Mouse (Mus musculus) CH12.LX (cell line): ENCODE measurements at regions not wholly inside any gene's neighbourhood (a gene's known extent, or its start where the extent isn't known, plus 50 kb on each side); places are given as distances from the start of the nearest gene placed in this dataset.
A peak's percentile ranks its signal among the peaks of the same experiment; 100 is the strongest.

Experiments used
- DNase-seq: peaks from one replicate; pipeline ENCODE4 v3.0.0-alpha.2; 2013; ENCODE audit errors: extremely low read depth
- H3K27ac ChIP-seq: 2 replicates; pipeline ENCODE4 v1.5.1; 2012; ENCODE audit warnings: low read depth, mild to moderate bottlenecking, control low read depth, moderate library complexity; ENCODE audit not compliant: insufficient read depth
- H3K27me3 ChIP-seq: replicated peaks from 2 replicates; pipeline ENCODE3; 2012; ENCODE audit warnings: inconsistent platforms
- H3K36me3 ChIP-seq, 2 experiments: replicated peaks in 1 of 2; 2 replicates each; pipeline versions ENCODE3 to v1.6.1; 2012; ENCODE audit warnings: inconsistent platforms in 1 of 2, low read length in 1 of 2, mild to moderate bottlenecking in 1 of 2, mixed read lengths in 1 of 2, moderate library complexity in 1 of 2; ENCODE audit not compliant: control insufficient read depth in 1 of 2, insufficient read depth in 1 of 2
- H3K4me1 ChIP-seq, 2 experiments: 2 replicates each; pipeline ENCODE4 v1.6.1; 2012; ENCODE audit warnings: inconsistent platforms in 1 of 2, moderate library complexity in 1 of 2; ENCODE audit not compliant: insufficient read depth in 2 of 2, control insufficient read depth in 1 of 2
- H3K4me2 ChIP-seq: 2 replicates; pipeline ENCODE4 v1.6.1; 2012; ENCODE audit warnings: low read depth, mild to moderate bottlenecking, control low read depth; ENCODE audit not compliant: poor library complexity, insufficient read depth, severe bottlenecking
- H3K4me3 ChIP-seq, 3 experiments: fragments of 150-350 bp in 1 of 3; sonication (generic) in 1 of 3; replicated peaks in 1 of 3; 2 replicates each; pipeline versions ENCODE3 to v1.5.1; 2011 to 2012; ENCODE audit warnings: low read depth in 2 of 3, low read length in 2 of 3, mild to moderate bottlenecking in 2 of 3, moderate library complexity in 2 of 3, control low read depth in 1 of 3, improper control_type of control experiment in 1 of 3, inconsistent platforms in 1 of 3, mixed read lengths in 1 of 3; ENCODE audit not compliant: poor library complexity in 1 of 3
- H3K79me2 ChIP-seq: replicated peaks from 2 replicates; pipeline ENCODE4 v1.6.1; 2012; ENCODE audit warnings: mild to moderate bottlenecking, moderate library complexity; ENCODE audit not compliant: control insufficient read depth, poor library complexity, insufficient read depth, severe bottlenecking; ENCODE audit errors: extremely low read depth
- H3K9ac ChIP-seq: 2 replicates; pipeline ENCODE4 v1.6.1; 2012; ENCODE audit warnings: low read depth, mild to moderate bottlenecking, control low read depth, moderate library complexity; ENCODE audit not compliant: insufficient read depth
- H3K9me3 ChIP-seq: replicated peaks from 2 replicates; pipeline ENCODE3; 2012; ENCODE audit warnings: low read length, inconsistent platforms, mixed read lengths
- BHLHE40 ChIP-seq: IDR thresholded peaks from 2 replicates; pipeline ENCODE4 v1.6.1; 2011; ENCODE audit warnings: mild to moderate bottlenecking, low read depth, low read length, improper control_type of control experiment
- CHD2 ChIP-seq: IDR thresholded peaks from 2 replicates; pipeline ENCODE4 v1.6.1; 2011; ENCODE audit warnings: low read length, improper control_type of control experiment
- CTCF ChIP-seq, 2 experiments: IDR thresholded peaks in 1 of 2; conservative IDR thresholded peaks in 1 of 2; 2 replicates each; pipeline ENCODE4 v1.5.1; 2011 to 2012; ENCODE audit warnings: low read depth in 2 of 2, low read length in 2 of 2, improper control_type of control experiment in 1 of 2, inconsistent platforms in 1 of 2, mild to moderate bottlenecking in 1 of 2, moderate library complexity in 1 of 2
- E2F4 ChIP-seq: IDR thresholded peaks from 2 replicates; pipeline ENCODE4 v1.6.1; 2011; ENCODE audit warnings: low read depth, low read length, improper control_type of control experiment; ENCODE audit not compliant: insufficient replicate concordance
- ELF1 ChIP-seq: IDR thresholded peaks from 2 replicates; pipeline ENCODE4 v1.6.1; 2014; ENCODE audit warnings: low read depth, mild to moderate bottlenecking, inconsistent platforms, low read length, improper control_type of control experiment
- EP300 ChIP-seq: IDR thresholded peaks from 2 replicates; pipeline ENCODE4 v1.6.1; 2011; ENCODE audit warnings: low read length, improper control_type of control experiment
- ETS1 ChIP-seq: conservative IDR thresholded peaks from 2 replicates; pipeline ENCODE4 v1.6.1; 2012; ENCODE audit warnings: low read depth, mild to moderate bottlenecking, inconsistent platforms, low read length, improper control_type of control experiment, moderate library complexity
- GABPA ChIP-seq: IDR thresholded peaks from 2 replicates; pipeline ENCODE4 v1.6.1; 2012; ENCODE audit warnings: low read depth, low read length, improper control_type of control experiment, inconsistent platforms; ENCODE audit not compliant: insufficient replicate concordance
- IRF4 ChIP-seq: IDR thresholded peaks from 2 replicates; pipeline ENCODE4 v1.6.1; 2014; ENCODE audit warnings: low read depth, mild to moderate bottlenecking, inconsistent platforms, low read length, improper control_type of control experiment
- JUN ChIP-seq: IDR thresholded peaks from 2 replicates; pipeline ENCODE4 v1.6.1; 2011; ENCODE audit warnings: low read depth, mild to moderate bottlenecking, low read length, improper control_type of control experiment, moderate library complexity; ENCODE audit not compliant: insufficient read depth
- JUND ChIP-seq: conservative IDR thresholded peaks from 2 replicates; pipeline ENCODE4 v1.6.1; 2011; ENCODE audit warnings: low read depth, low read length, improper control_type of control experiment
- MAFK ChIP-seq: IDR thresholded peaks from 2 replicates; pipeline ENCODE4 v1.6.1; 2011; ENCODE audit warnings: low read length, improper control_type of control experiment; ENCODE audit not compliant: insufficient replicate concordance
- MAX ChIP-seq: IDR thresholded peaks from 2 replicates; pipeline ENCODE4 v1.6.1; 2011; ENCODE audit warnings: low read length, improper control_type of control experiment
- MAZ ChIP-seq: IDR thresholded peaks from 2 replicates; pipeline ENCODE4 v1.6.1; 2012; ENCODE audit warnings: low read depth, mild to moderate bottlenecking, inconsistent platforms, low read length, improper control_type of control experiment, moderate library complexity
- MEF2A ChIP-seq: IDR thresholded peaks from 2 replicates; pipeline ENCODE4 v1.6.1; 2014; ENCODE audit warnings: low read depth, mild to moderate bottlenecking, inconsistent platforms, low read length, improper control_type of control experiment, borderline replicate concordance
- MXI1 ChIP-seq: IDR thresholded peaks from 2 replicates; pipeline ENCODE4 v1.6.1; 2011; ENCODE audit warnings: mild to moderate bottlenecking, low read depth, low read length, improper control_type of control experiment
- MYC ChIP-seq: IDR thresholded peaks from 2 replicates; pipeline ENCODE4 v1.6.1; 2011; ENCODE audit warnings: low read depth, mild to moderate bottlenecking, improper control_type of control experiment, low read length
- NELFE ChIP-seq: IDR thresholded peaks from 2 replicates; pipeline ENCODE4 v1.6.1; 2011; ENCODE audit warnings: low read depth, low read length, improper control_type of control experiment
- NRF1 ChIP-seq: IDR thresholded peaks from 2 replicates; pipeline ENCODE4 v1.6.1; 2014; ENCODE audit warnings: low read depth, mild to moderate bottlenecking, inconsistent platforms, low read length, improper control_type of control experiment, moderate library complexity
- POLR2A ChIP-seq: IDR thresholded peaks from 2 replicates; pipeline ENCODE4 v1.6.1; 2011; ENCODE audit warnings: low read depth, mild to moderate bottlenecking, improper control_type of control experiment, low read length
- SIN3A ChIP-seq: IDR thresholded peaks from 2 replicates; pipeline ENCODE4 v1.6.1; 2012; ENCODE audit warnings: low read length, improper control_type of control experiment, inconsistent platforms
- SMC3 ChIP-seq: IDR thresholded peaks from 2 replicates; pipeline ENCODE4 v1.6.1; 2011; ENCODE audit warnings: low read depth, low read length, improper control_type of control experiment
- TBP ChIP-seq: conservative IDR thresholded peaks from 2 replicates; pipeline ENCODE4 v1.6.1; 2011; ENCODE audit warnings: low read depth, low read length, improper control_type of control experiment
- UBTF ChIP-seq: IDR thresholded peaks from 2 replicates; pipeline ENCODE4 v1.6.1; 2012; ENCODE audit warnings: low read depth, mild to moderate bottlenecking, inconsistent platforms, low read length, improper control_type of control experiment, moderate library complexity
- USF1 ChIP-seq: IDR thresholded peaks from 2 replicates; pipeline ENCODE4 v1.6.1; 2014; ENCODE audit warnings: low read depth, mild to moderate bottlenecking, inconsistent platforms, low read length, improper control_type of control experiment
- ZC3H11A ChIP-seq: IDR thresholded peaks from 2 replicates; pipeline ENCODE4 v1.6.1; 2012; ENCODE audit warnings: low read depth, mild to moderate bottlenecking, inconsistent platforms, low read length, improper control_type of control experiment
- ZKSCAN1 ChIP-seq: IDR thresholded peaks from 2 replicates; pipeline ENCODE4 v1.6.1; 2012; ENCODE audit warnings: low read depth, inconsistent platforms, low read length, improper control_type of control experiment, borderline replicate concordance
- ZMIZ1 ChIP-seq: IDR thresholded peaks from 2 replicates; pipeline ENCODE4 v1.6.1; 2012; ENCODE audit warnings: low read depth, mild to moderate bottlenecking, inconsistent platforms, low read length, improper control_type of control experiment
- ZNF384 ChIP-seq: IDR thresholded peaks from 2 replicates; pipeline ENCODE4 v1.6.1; 2012; ENCODE audit warnings: low read depth, low read length, improper control_type of control experiment, inconsistent platforms
- dilution Hi-C: fragments of 300-500 bp; cut with MboI; formaldehyde crosslinking; loops from 2 replicates; pipeline ENCODE4 v1.14.3; 2020; ENCODE audit warnings: low sequenced_read_pairs; ENCODE audit not compliant: extremely low pct_unique_long_range_greater_than_20kb, extremely low pct_ligation_motif_present
- in situ Hi-C: fragments of 300-500 bp; cut with MboI; formaldehyde crosslinking; loops from 3 replicates; pipeline ENCODE4 v1.14.3; 2019; ENCODE audit warnings: low sequenced_read_pairs, low pct_ligation_motif_present, low pct_unique_long_range_greater_than_20kb, mixed read lengths

DNA sequence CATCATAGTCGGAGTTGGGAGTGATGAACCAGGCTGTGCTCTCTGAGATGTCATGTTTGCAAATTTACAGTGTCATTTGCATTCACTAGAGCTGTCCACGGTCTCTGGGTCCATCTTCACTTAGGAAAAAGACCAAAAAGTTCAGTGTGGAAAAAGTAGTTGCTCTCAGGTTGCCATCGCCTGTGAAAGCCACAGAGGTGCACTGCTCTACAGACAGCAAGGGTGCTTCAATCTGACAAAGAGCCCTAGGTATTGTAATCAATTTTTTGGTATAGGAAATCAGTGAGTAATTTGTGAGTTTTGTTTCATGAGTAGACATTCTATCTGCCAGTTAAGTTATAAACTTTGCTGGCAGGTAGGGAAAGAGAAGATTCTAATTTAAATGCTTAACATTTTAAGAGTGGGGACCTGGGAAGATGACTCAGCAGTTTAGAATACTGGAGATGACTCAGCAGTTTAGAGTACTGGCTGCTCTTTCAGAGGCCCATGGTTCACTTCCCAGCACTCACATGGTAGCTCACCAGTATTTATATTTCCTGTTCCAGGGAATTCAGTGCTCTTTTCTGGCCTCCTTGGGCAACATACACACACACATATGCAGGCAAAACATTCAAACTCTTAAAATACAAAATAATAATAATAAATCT, 103.0 kb upstream of the Ttc29 start:
- peak overlapping the region; percentile 74 for H3K4me2 ChIP-seq
- TF ChIP-seq GABPA (peak; percentile 38; the same call in 1 of the 2 replicates), JUND (peak; percentile 70), NELFE (no peak), EP300 (peak; percentile 64), MAFK (peak; percentile 100), SMC3 (no peak), ZKSCAN1 (no peak), ETS1 (peak; percentile 55), ZNF384 (no peak), MYC (peak; percentile 58; the same call in 1 of the 2 replicates), CTCF (conservative IDR thresholded peaks at IDR 0.05 in 1 of 2, IDR thresholded peaks at IDR 0.05 in 1 of 2; ENCODE audit: low read depth in 2 of 2, low read length in 2 of 2) (no peak), JUN (peak; percentile 16; the same call in 1 of the 2 replicates), IRF4 (peak; percentile 70), BHLHE40 (0 out of 2 replicates have a peak, but pooled peaks have one; percentile 4), UBTF (no peak), MXI1 (peak; percentile 66; the same call in 1 of the 2 replicates), MEF2A (no peak), TBP (no peak)
- DNase-seq, result peak; percentile 63
- no peak overlapping the region; the same call in 1 of the 2 replicates for H3K9ac ChIP-seq
- in situ Hi-C loops, result no loop called here
- dilution Hi-C loops, result no loop called here
- no peak overlapping the region; the same call in 1 of the 2 replicates for H3K27ac ChIP-seq
- no peaks in the 10 kb centered on the region for H3K27me3 ChIP-seq
- H3K79me2 ChIP-seq, result no peaks in the 10 kb centered on the region
- H3K36me3 ChIP-seq, result no peaks in the 10 kb centered on the region
- H3K9me3 ChIP-seq, result no peaks in the 10 kb centered on the region
- H3K4me1 ChIP-seq, result peaks cover 8 to 34% of the 10 kb centered on the region in 2 experiments
- H3K4me3 ChIP-seq, result no peak overlapping the region

DNA sequence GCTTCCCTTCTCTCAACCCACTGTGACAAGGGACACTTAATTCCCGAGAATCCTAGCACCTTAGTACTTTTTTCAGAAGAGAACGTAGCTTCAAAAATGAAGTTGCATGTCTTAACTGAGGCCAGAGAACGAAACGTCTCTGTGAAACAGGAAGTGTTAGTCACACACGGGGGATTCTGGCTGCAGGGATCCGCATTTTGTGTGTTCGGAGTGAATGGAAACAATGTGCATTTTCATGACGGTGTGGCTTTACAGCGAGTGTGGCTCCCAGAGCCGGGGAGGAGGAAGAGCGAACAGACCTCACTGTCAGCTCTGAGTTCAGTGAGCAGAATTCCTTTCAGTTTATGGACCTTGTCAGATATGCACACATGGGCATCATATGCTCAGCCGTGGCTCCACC, 100.0 kb upstream of the Ttc29 start:
- Histone ChIP-seq H3K9me3 (no peaks in the 10 kb centered on the region), H3K79me2 (no peaks in the 10 kb centered on the region), H3K36me3 (no peaks in the 10 kb centered on the region), H3K9ac (peak overlapping the region; percentile 20; the same call in 1 of the 2 replicates), H3K27ac (peak overlapping the region; percentile 34; the same call in 1 of the 2 replicates), H3K4me1 (peaks cover 8 to 52% of the 10 kb centered on the region in 2 experiments), H3K4me3 (peak overlapping the region in 2 of 3 experiments; percentile 8 to 25), H3K4me2 (peak overlapping the region; percentile 35), H3K27me3 (no peaks in the 10 kb centered on the region)
- in situ Hi-C loops, result no loop called here
- dilution Hi-C loops, result no loop called here
- TF ChIP-seq IRF4, result peak; percentile 68; the same call in 1 of the 2 replicates
- no peak for TF ChIP-seq MXI1
- TF ChIP-seq NRF1, result no peak
- TF ChIP-seq ZC3H11A, result no peak
- TF ChIP-seq E2F4, result no peak
- TF ChIP-seq ZNF384, result no peak
- no peak for TF ChIP-seq CTCF (conservative IDR thresholded peaks at IDR 0.05 in 1 of 2, IDR thresholded peaks at IDR 0.05 in 1 of 2; ENCODE audit: low read depth in 2 of 2, low read length in 2 of 2)
- no peak for TF ChIP-seq GABPA
- 0 out of 2 replicates have a peak, but pooled peaks have one; percentile 36 for TF ChIP-seq POLR2A
- TF ChIP-seq MEF2A, result peak; percentile 53; the same call in 1 of the 2 replicates
- TF ChIP-seq ETS1, result peak; percentile 59
- no peak for TF ChIP-seq ZMIZ1
- peak; percentile 67; the same call in 1 of the 2 replicates for TF ChIP-seq MAX
- peak; percentile 1; the same call in 1 of the 2 replicates for TF ChIP-seq MAFK
- no peak for TF ChIP-seq SIN3A
- TF ChIP-seq CHD2, result no peak
- TF ChIP-seq BHLHE40, result peak; percentile 85
- TF ChIP-seq MYC, result peak; percentile 65
- no peak for TF ChIP-seq MAZ
- TF ChIP-seq EP300, result peak; percentile 72
- no peak for TF ChIP-seq JUN
- peak; percentile 67 for TF ChIP-seq ELF1
- no peak for TF ChIP-seq USF1
- DNase-seq, result peak; percentile 72
